Comparison of ENCODE assay signal across 16 mouse cellular contexts in the genomic region with DNA sequence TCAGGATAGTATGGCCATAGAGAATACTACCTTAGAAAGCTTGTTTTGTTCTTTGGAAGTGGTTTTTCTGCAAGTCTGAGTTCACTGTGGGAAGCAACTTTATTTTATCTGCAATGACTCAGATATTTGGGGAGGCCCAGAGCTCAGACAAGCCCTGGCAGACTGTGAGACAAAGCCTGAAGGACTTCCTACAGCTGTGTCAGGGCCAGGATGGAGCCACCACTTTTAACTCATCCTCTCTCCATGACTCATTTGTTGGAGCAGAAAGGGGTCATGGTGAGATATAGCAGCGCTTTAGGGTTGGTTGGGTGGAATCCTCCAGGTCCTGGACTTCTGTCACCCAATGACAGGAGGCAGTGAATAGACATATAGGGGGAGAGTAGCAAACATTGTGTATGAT. TPM values are rescaled to one million over a fixed set of nuclear protein-coding genes. Genes with fewer than 3 reads are reported as not detected.
"Had no signal": no experiment of that assay in that cellular context is flagged by ENCODE, and none has a peak within 500 bp of the region (broad histone marks: within the 10 kb centered on the region; RNA-seq: fewer than 3 reads in every experiment).

No protein-coding gene starts in this region.

- DNase-seq: gastrocnemius, adult 2 months; gastrocnemius, postnatal 10 days; gastrocnemius, postnatal 25 days; heart, postnatal 10 days; heart, postnatal 4 days; kidney, adult 18-20 months; kidney, adult 8-10 months; kidney, postnatal 10 days; kidney, postnatal 25 days; kidney, postnatal 4 days; left cerebral cortex, postnatal 4 days had no signal

RNA-seq across cellular contexts. Expression of a gene that starts 12.3 kb away (rescaled TPM):
- total RNA-seq: gastrocnemius, adult 2 months; gastrocnemius, postnatal 10 days; gastrocnemius, postnatal 25 days; gastrocnemius, postnatal 4 days; granulocyte monocyte progenitor cell, adult 5-6 weeks; heart, adult 8-10 months; heart, postnatal 10 days; heart, postnatal 25 days; heart, postnatal 4 days; liver, adult 2 months had no signal
